Mouse (Mus musculus): ENCODE measurements around the gene Fgfr3. TPM values are rescaled to one million over a fixed set of nuclear protein-coding genes. Genes with fewer than 3 reads are reported as not detected.
A peak's percentile ranks its signal among the peaks of the same experiment; 100 is the strongest.

The Fgfr3 gene
- polyA plus RNA-seq, 1 experiment, result 4.0 TPM

GRCm38 (mm10) chr5:33698669-33699068 is 22.8 kb upstream of the Fgfr3 start:
- TF ChIP-seq CTCF (IDR thresholded peaks at IDR 0.05; ENCODE audit: low read depth, low read length) (no peak), POLR2A (IDR thresholded peaks at IDR 0.05; ENCODE audit: insufficient read depth, low read length) (no peak), EP300 (IDR thresholded peaks at IDR 0.05; ENCODE audit: insufficient read depth, low read depth, low read length) (no peak)
- Histone ChIP-seq H3K36me3 (ENCODE audit: control insufficient read depth, insufficient read depth, low read length, poor library complexity, severe bottlenecking) (no peaks in the 10 kb centered on the region), H3K4me1 (ENCODE audit: control insufficient read depth, insufficient read depth, low read length) (peaks cover 3% of the 10 kb centered on the region), H3K9me3 (replicated peaks; ENCODE audit: control insufficient read depth, insufficient read depth, low read length, poor library complexity, severe bottlenecking) (0 out of 2 replicates have a peak, but pooled peaks cover 4% of the 10 kb centered on the region), H3K4me3 (ENCODE audit: low read depth, low read length) (no peak overlapping the region), H3K9ac (ENCODE audit: low read depth, poor library complexity, severe bottlenecking) (no peak overlapping the region), H3K27me3 (ENCODE audit: control insufficient read depth, insufficient read depth, low read length, poor library complexity, severe bottlenecking) (no peaks in the 10 kb centered on the region), H3K27ac (ENCODE audit: insufficient read depth, low read length) (no peak overlapping the region)

DNA sequence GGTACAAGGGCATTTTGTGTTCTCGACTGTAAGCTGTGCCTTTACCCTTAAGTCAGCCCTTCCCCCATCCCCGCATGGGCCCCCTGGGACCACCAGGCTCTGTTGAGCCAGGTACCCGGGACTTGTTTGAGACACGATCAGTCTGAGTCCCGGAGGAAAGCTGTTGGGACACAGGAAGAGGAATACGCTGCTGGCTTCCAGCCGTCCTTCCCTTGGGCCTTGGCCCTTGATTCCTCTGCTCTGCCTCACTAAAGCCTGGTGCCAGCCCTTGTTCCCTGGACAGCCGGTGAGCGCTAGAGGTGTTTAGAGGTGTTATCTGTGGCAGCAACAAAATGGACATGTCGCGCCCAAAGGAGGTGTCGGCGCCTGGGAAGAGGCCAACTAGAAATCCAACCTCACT is 21.5 kb upstream of the Fgfr3 start:
- Histone ChIP-seq H3K36me3 (ENCODE audit: control insufficient read depth, insufficient read depth, low read length, poor library complexity, severe bottlenecking) (no peaks in the 10 kb centered on the region), H3K27me3 (ENCODE audit: control insufficient read depth, insufficient read depth, low read length, poor library complexity, severe bottlenecking) (no peaks in the 10 kb centered on the region), H3K4me3 (ENCODE audit: low read depth, low read length) (no peak overlapping the region), H3K9ac (ENCODE audit: low read depth, poor library complexity, severe bottlenecking) (no peak overlapping the region), H3K9me3 (replicated peaks; ENCODE audit: control insufficient read depth, insufficient read depth, low read length, poor library complexity, severe bottlenecking) (0 out of 2 replicates have a peak, but pooled peaks cover 4% of the 10 kb centered on the region), H3K4me1 (ENCODE audit: control insufficient read depth, insufficient read depth, low read length) (peaks cover 6% of the 10 kb centered on the region), H3K27ac (ENCODE audit: insufficient read depth, low read length) (no peak overlapping the region)
- TF ChIP-seq CTCF (IDR thresholded peaks at IDR 0.05; ENCODE audit: low read depth, low read length), result no peak
- TF ChIP-seq POLR2A (IDR thresholded peaks at IDR 0.05; ENCODE audit: insufficient read depth, low read length), result no peak
- TF ChIP-seq EP300 (IDR thresholded peaks at IDR 0.05; ENCODE audit: insufficient read depth, low read depth, low read length), result no peak

DNA sequence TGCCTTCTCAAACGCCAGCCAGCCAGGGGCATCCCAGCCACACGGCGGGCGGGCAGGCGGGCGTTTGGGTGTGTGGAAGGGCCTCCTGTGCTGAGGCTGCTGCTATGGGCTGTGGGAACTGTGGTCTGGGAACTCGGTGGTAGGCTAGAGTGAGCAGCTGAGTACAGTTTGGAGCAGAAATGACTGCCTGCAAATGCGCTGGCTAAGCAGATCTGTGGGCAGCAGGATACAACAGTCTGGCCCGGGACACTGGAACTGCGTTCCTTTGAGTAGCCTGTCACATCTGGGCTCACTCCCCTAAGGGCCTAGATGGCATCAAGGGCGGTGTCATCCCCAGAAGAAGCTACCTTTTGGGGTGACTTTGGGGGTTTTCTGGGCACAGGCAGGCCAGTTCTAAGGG is 19.6 kb upstream of the Fgfr3 start:
- Histone ChIP-seq H3K36me3 (ENCODE audit: control insufficient read depth, insufficient read depth, low read length, poor library complexity, severe bottlenecking) (no peaks in the 10 kb centered on the region), H3K4me1 (ENCODE audit: control insufficient read depth, insufficient read depth, low read length) (peaks cover 10% of the 10 kb centered on the region), H3K9ac (ENCODE audit: low read depth, poor library complexity, severe bottlenecking) (no peak overlapping the region), H3K27me3 (ENCODE audit: control insufficient read depth, insufficient read depth, low read length, poor library complexity, severe bottlenecking) (no peaks in the 10 kb centered on the region), H3K27ac (ENCODE audit: insufficient read depth, low read length) (no peak overlapping the region), H3K9me3 (replicated peaks; ENCODE audit: control insufficient read depth, insufficient read depth, low read length, poor library complexity, severe bottlenecking) (no peaks in the 10 kb centered on the region), H3K4me3 (ENCODE audit: low read depth, low read length) (peak overlapping the region; percentile 29; the same call in 1 of the 2 replicates)
- TF ChIP-seq EP300 (IDR thresholded peaks at IDR 0.05; ENCODE audit: insufficient read depth, low read depth, low read length), result no peak
- TF ChIP-seq CTCF (IDR thresholded peaks at IDR 0.05; ENCODE audit: low read depth, low read length), result no peak
- no peak for TF ChIP-seq POLR2A (IDR thresholded peaks at IDR 0.05; ENCODE audit: insufficient read depth, low read length)

- H3K27me3 ChIP-seq (ENCODE audit: control insufficient read depth, insufficient read depth, low read length, poor library complexity, severe bottlenecking), result no peaks in the 10 kb centered on the region
- H3K36me3 ChIP-seq (ENCODE audit: control insufficient read depth, insufficient read depth, low read length, poor library complexity, severe bottlenecking), result no peaks in the 10 kb centered on the region
- TF ChIP-seq EP300 (IDR thresholded peaks at IDR 0.05; ENCODE audit: insufficient read depth, low read depth, low read length) (no peak), POLR2A (IDR thresholded peaks at IDR 0.05; ENCODE audit: insufficient read depth, low read length) (no peak), CTCF (IDR thresholded peaks at IDR 0.05; ENCODE audit: low read depth, low read length) (no peak)
- no peak overlapping the region for H3K9ac ChIP-seq (ENCODE audit: low read depth, poor library complexity, severe bottlenecking)
- H3K27ac ChIP-seq (ENCODE audit: insufficient read depth, low read length), result no peak overlapping the region
- peaks cover 10% of the 10 kb centered on the region for H3K4me1 ChIP-seq (ENCODE audit: control insufficient read depth, insufficient read depth, low read length)
- no peaks in the 10 kb centered on the region for H3K9me3 ChIP-seq (replicated peaks; ENCODE audit: control insufficient read depth, insufficient read depth, low read length, poor library complexity, severe bottlenecking)
- H3K4me3 ChIP-seq (ENCODE audit: low read depth, low read length), result no peak overlapping the region
Measured at GRCm38 (mm10) chr5:33703999-33704398, 17.5 kb upstream of the Fgfr3 start.

DNA sequence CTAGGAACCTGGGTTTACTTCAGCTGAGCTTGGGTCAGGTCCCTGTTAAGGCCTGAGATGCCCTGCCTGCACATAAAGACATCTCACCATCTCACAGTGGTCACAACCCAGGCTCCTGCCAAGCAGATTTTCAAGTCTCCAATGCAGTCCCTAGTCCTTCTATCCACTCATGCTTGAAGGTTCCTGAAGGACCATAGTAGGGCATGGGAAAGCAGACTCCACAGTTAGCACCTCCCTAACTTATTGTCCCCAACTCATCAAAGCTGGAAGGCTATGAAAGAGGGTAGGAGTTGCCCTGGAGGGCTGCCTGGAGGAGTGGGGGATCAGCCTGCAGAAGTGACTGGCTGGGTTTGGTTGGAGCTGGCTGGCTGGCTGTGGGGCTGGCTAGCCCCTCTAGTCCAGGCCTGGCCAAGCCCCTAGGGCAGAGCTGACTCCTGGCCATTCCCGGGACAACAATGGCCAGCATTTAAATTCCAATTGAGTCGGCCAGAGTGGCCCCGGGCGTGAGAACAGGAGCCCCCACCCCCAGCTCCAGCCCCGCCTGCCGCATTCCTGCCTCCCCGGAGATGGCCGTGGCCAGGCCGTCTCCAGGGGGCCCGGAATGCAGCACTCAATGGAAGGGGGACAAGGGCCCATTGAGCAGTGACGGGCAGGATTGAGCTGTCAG is 16.4 kb upstream of the Fgfr3 start:
- Histone ChIP-seq H3K4me3 (ENCODE audit: low read depth, low read length) (no peak overlapping the region), H3K27ac (ENCODE audit: insufficient read depth, low read length) (no peak overlapping the region), H3K27me3 (ENCODE audit: control insufficient read depth, insufficient read depth, low read length, poor library complexity, severe bottlenecking) (no peaks in the 10 kb centered on the region), H3K9me3 (replicated peaks; ENCODE audit: control insufficient read depth, insufficient read depth, low read length, poor library complexity, severe bottlenecking) (no peaks in the 10 kb centered on the region), H3K4me1 (ENCODE audit: control insufficient read depth, insufficient read depth, low read length) (peaks cover 10% of the 10 kb centered on the region), H3K36me3 (ENCODE audit: control insufficient read depth, insufficient read depth, low read length, poor library complexity, severe bottlenecking) (no peaks in the 10 kb centered on the region), H3K9ac (ENCODE audit: low read depth, poor library complexity, severe bottlenecking) (no peak overlapping the region)
- TF ChIP-seq POLR2A (IDR thresholded peaks at IDR 0.05; ENCODE audit: insufficient read depth, low read length), result no peak
- peak; percentile 75 for TF ChIP-seq EP300 (IDR thresholded peaks at IDR 0.05; ENCODE audit: insufficient read depth, low read depth, low read length)
- no peak for TF ChIP-seq CTCF (IDR thresholded peaks at IDR 0.05; ENCODE audit: low read depth, low read length)

DNA sequence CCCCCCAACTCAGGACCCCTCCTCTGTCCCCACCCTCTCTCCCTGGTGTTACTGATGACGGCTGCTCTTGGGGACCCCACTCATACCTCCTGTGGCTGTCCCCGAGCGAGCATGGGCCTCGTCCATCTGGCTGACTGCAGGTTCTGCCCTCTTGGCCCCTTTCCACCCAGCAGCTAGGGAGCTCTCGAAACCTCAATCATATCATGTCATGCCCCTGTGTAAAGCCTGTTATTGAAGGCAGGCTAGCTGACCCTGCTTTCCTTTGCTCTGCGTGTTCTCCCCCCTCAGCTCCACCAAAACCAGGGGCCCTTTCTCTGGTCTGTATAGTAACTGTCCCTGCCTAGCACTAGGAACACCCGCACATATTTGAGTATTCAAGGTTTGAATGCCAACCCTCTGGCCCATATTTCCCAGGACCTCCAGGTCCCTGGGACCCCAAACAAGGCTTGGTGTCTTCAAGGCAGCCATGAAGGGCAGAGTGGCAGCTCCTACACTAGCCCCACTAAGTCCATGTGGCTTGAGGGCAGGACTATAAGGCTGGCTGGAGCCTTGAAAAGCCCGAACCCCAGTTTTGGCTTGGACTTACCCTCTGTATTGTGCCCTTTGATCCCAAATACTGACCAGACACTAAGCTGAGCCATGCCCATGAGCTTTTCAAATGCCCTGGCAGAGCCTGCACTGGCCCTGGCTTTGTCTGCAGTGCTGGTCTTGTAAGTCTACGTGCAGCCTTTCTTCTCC is 15.7 kb upstream of the Fgfr3 start:
- Histone ChIP-seq H3K36me3 (ENCODE audit: control insufficient read depth, insufficient read depth, low read length, poor library complexity, severe bottlenecking) (no peaks in the 10 kb centered on the region), H3K9ac (ENCODE audit: low read depth, poor library complexity, severe bottlenecking) (no peak overlapping the region), H3K27me3 (ENCODE audit: control insufficient read depth, insufficient read depth, low read length, poor library complexity, severe bottlenecking) (no peaks in the 10 kb centered on the region), H3K4me3 (ENCODE audit: low read depth, low read length) (no peak overlapping the region), H3K27ac (ENCODE audit: insufficient read depth, low read length) (no peak overlapping the region), H3K4me1 (ENCODE audit: control insufficient read depth, insufficient read depth, low read length) (peaks cover 7% of the 10 kb centered on the region), H3K9me3 (replicated peaks; ENCODE audit: control insufficient read depth, insufficient read depth, low read length, poor library complexity, severe bottlenecking) (no peaks in the 10 kb centered on the region)
- TF ChIP-seq POLR2A (IDR thresholded peaks at IDR 0.05; ENCODE audit: insufficient read depth, low read length) (no peak), CTCF (IDR thresholded peaks at IDR 0.05; ENCODE audit: low read depth, low read length) (no peak), EP300 (IDR thresholded peaks at IDR 0.05; ENCODE audit: insufficient read depth, low read depth, low read length) (no peak; the same call in 1 of the 2 replicates)

Measured in ES-Bruce4 (cell line).